Mouse (Mus musculus): ENCODE results near the gene Ldb3.

DNA sequence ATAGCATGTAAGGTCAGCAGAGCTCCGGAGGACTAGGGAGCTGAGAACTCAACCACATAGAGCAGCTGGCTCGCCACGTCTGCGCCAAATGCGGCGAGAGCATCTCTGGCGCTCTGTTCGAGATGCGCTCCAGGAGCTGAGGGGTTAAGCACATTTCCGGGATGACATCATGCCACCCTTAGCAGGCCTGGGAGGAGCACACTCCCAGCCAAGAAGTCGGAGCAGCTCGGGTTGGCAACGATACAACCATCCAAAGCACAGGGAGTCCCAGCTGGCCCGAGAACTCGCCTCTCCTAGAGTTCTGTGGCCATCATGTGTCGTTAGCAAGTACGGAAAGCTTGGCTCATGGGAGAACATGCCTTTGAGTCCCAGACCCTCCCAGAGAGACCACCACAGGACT, 22.8 kb downstream of the Ldb3 start:
- TF ChIP-seq EP300 (IDR thresholded peaks at IDR 0.05; ENCODE audit: low read depth) (no peak; the same call in 1 of the 2 replicates), CTCF (IDR thresholded peaks at IDR 0.05; ENCODE audit: low read depth) (no peak)
